Mouse (Mus musculus): Measurements from ENCODE around the gene Agbl1.
"Not testable (repeated sequence)": the region's sequence is repeated elsewhere in the genome, so short reads cannot be mapped to it uniquely, and the experiment has no call there.

The Agbl1 gene

DNA sequence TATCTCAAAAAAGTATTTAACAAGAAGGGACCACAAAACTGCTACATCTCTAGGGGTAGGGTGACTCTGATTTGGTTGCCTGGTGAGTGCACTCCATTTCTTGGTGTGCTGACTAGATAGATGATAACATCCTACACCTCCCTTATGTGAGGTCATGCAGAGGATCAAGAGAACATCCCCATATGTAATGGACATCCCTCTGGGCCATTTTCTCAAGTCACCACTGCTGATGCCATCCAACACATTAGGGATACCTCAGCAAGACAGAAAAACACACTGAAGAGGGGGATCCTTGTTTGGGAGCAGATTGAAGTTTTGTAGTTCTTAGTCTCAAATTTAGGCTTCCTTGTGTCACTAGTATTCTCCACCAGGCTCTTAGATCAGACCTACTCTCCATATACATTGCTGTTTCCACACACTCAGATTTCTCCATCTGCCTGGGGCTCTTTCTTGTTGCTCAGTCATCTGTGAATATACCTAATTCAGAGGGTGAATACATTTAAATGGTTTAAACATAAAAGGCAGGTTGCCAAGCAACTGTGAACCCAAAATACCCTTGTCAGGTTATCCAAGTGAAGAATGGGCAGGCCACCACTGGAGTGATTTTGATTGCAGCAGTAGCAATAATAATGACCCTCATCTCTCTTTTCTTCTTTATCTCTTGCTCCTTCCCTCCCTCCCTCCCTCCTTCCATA, 331.0 kb downstream of the Agbl1 start:
- no peak for DNase-seq (ENCODE audit: extremely low read depth, low read depth, low spot score)

DNA sequence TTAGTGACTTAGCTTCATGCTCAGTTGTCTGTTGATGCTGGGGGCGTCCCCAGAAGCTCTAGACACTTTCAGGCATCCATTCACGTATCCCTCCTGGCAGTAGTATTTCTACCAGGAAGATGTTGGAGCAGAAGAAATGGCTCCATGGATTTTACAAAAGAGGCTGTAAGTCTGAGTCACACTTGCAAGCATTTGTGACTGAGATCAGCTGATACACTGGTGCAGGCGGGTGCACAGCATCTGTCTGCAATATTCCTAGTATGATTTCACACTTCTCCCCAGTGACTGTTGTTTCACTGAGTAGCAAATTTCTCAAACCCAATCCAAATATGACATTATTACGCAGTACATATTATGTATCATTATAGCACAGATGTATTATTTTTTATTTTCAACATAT, 332.8 kb downstream of the Agbl1 start:
- DNase-seq (ENCODE audit: extremely low read depth, low read depth, low spot score) = no peak

- DNase-seq (ENCODE audit: extremely low read depth, low read depth, low spot score) = no peak
Measured at GRCm38 (mm10) chr7:76594566-76595079, 364.9 kb downstream of the Agbl1 start.

DNA sequence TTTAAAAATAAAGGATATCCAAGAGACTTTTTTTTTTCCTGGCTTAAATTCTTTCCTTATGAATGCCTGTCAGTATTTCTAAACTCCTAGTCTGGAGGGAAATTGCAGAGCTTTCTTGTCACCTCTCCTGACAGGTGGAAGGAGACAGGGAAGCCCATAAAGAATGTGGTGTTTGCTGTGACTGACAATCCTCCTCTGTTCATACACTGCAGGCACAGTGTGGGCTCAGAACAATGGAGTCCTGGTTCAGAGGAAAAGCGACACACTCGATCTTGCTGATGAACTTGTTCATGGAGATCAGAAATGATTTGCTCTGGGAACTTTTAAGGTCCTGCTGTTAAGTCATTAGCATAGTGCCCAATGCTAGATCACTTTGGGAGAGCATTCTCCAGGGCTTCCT, 368.1 kb downstream of the Agbl1 start:
- DNase-seq (ENCODE audit: extremely low read depth, low read depth, low spot score) = no peak

DNA sequence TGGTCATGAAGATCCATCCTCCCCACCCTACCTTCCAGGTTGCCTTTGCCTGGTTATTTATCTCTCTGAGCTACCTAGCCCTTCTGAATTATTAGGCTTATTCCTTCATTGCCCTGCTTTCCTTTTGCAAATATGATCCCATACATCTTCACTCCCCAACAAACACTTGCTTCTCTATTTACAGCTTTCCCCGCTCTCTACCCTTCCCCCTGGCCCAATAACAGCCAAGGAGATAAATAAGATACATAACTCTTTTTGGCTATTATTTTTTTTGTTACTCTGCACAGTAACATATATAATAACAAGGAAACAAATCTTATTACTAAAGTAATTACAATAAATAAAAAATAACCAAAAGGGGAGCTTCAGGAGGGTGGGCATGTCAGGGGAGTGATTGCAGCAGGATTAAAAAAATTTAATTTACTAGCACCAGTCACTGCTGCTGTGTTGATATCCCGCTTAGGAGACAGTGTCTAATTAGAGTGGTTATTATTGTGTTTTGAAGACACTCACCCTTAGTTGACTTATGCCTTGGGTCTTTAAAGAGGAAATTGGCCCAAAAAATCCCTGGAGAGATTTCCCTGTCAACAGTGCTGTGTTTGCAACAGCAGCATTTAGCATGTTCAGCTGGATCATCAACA, 370.5 kb downstream of the Agbl1 start:
- no peak for DNase-seq (ENCODE audit: extremely low read depth, low read depth, low spot score)

DNA sequence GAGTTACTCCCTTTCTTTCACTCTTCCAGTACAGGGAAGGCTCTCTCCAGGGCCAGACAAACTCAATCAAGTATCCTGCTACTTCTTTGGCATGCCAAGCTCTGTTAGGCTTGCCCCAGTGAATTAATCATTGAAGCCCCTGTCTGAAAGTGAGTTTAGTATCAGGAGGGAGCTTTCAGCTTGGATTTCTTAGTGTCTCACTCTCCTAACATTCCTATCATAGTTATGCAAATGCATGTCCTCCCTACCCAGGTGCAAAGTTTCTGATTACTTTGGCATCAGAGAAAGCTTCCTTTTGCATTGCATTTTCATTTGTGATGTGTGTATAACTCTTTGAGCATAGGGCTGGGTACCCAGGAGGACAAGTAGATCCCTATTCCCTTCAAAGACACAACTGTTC, 399.8 kb downstream of the Agbl1 start:
- no peak for DNase-seq (ENCODE audit: extremely low read depth, low read depth, low spot score)

- no peak for DNase-seq (ENCODE audit: extremely low read depth, low read depth, low spot score)
Measured at GRCm38 (mm10) chr7:76650984-76651383, 421.3 kb downstream of the Agbl1 start.

GRCm38 (mm10) chr7:76661072-76661471, 431.4 kb downstream of the Agbl1 start:
- no peak for DNase-seq (ENCODE audit: extremely low read depth, low read depth, low spot score)

GRCm38 (mm10) chr7:76674856-76675255, 445.2 kb downstream of the Agbl1 start:
- no peak for DNase-seq (ENCODE audit: extremely low read depth, low read depth, low spot score)

- no peak for DNase-seq (ENCODE audit: extremely low read depth, low read depth, low spot score)
Measured at GRCm38 (mm10) chr7:76701224-76701623, 471.5 kb downstream of the Agbl1 start.

GRCm38 (mm10) chr7:76732220-76732619, 502.5 kb downstream of the Agbl1 start:
- not testable (repeated sequence) for DNase-seq (ENCODE audit: extremely low read depth, low read depth, low spot score)

GRCm38 (mm10) chr7:76777237-76777855, 547.7 kb downstream of the Agbl1 start:
- no peak for DNase-seq (ENCODE audit: extremely low read depth, low read depth, low spot score)

DNA sequence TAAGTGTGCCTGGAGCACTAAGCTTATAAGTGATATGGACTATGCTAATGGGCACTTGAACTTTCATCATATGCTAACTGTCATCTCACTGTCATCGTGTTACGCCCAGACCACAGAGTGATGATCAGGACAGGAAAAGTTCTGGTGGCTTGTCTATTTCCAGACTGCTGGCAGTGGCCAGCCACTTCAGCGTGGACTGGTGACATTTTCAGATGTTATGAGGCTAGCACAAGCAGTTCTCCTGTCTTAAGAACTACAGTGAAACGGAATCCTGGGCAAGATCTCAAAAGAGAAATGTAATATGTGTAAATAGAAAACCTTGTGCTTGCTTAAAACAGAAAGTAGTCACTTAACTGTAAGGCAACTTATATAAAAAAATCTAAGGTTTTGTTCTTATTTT, 550.8 kb downstream of the Agbl1 start:
- DNase-seq (ENCODE audit: extremely low read depth, low read depth, low spot score) = no peak

DNA sequence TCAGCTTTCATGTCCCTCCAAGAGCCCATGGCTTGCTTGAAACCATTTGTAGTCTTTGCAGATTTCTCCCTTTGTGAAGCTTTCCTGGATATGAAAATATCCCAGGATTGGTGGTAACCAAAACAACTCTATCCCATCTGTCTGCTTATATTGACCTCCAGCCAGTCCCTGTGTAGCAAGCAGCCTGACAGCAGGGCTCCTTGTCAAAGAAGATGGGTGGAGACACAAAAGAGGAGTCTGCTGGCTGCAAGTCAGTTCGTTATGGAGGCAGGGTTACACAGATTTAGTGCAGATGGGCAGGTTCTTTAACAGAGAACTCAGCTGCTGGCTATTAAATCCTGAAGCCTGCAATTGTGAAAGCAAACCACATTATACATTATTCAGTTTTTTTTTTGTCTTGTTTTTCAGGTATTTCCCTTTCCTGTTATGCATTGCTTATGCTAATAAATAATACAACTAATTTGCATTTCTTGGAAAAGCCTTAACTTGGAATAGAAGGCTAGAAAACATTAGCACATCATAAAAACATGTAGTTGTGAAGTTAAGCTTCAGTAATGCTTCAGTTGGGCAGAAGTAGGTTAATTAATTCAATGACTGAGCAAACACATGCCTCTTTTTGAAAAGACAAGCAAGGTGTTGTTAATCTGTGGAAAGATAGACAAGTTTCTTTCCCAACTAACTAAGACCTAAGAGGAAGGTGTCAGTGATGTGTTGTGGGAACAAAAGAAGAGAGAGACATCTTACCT, 559.0 kb downstream of the Agbl1 start:
- DNase-seq (ENCODE audit: extremely low read depth, low read depth, low spot score) = no peak

- no peak for DNase-seq (ENCODE audit: extremely low read depth, low read depth, low spot score)
Measured at GRCm38 (mm10) chr7:76790041-76790440, 560.4 kb downstream of the Agbl1 start.

- DNase-seq (ENCODE audit: extremely low read depth, low read depth, low spot score) = no peak
Measured at GRCm38 (mm10) chr7:76791247-76791646, 561.6 kb downstream of the Agbl1 start.

- DNase-seq (ENCODE audit: extremely low read depth, low read depth, low spot score) = no peak
Measured at GRCm38 (mm10) chr7:76810003-76810402, 580.3 kb downstream of the Agbl1 start.

DNA sequence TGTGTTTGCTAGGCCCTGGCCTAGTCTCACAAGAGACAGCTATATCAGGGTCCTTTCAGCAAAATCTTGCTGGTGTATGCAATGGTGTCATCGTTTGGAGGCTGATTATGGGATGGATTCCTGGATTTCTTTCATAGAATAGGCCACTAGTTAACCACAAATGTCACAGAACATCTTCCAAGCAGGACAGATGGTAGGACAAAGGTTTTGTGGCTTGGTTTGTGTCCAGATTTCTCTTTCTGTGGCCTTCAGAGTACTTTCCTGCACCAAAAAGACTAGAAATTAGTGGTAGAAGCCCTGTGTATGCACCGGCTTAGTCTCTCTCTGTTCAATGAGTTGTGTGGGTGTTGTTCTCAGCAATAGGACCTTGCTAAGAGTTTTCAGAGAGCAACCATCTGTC, 590.9 kb downstream of the Agbl1 start:
- DNase-seq (ENCODE audit: extremely low read depth, low read depth, low spot score) = no peak

DNA sequence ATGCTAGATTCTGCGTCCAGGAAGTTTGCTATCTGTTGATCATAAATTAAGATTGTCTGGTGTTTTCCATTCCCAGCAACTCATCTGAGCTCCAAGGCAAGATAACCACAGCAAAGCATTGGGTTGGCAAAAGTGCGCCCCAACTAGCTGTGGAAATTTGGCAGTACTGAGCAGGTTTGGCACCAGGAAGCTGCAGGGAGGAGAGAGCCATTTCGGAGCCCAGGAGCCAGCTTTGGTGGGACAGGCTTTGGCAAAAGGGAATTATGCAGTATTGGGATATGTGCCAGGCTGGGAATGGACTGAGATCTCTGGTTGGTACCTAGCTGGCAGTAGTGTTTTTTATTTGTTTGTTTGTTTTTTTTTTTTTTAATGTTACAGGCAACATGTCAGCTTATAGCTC, 612.5 kb downstream of the Agbl1 start:
- DNase-seq (ENCODE audit: extremely low read depth, low read depth, low spot score) = no peak

DNA sequence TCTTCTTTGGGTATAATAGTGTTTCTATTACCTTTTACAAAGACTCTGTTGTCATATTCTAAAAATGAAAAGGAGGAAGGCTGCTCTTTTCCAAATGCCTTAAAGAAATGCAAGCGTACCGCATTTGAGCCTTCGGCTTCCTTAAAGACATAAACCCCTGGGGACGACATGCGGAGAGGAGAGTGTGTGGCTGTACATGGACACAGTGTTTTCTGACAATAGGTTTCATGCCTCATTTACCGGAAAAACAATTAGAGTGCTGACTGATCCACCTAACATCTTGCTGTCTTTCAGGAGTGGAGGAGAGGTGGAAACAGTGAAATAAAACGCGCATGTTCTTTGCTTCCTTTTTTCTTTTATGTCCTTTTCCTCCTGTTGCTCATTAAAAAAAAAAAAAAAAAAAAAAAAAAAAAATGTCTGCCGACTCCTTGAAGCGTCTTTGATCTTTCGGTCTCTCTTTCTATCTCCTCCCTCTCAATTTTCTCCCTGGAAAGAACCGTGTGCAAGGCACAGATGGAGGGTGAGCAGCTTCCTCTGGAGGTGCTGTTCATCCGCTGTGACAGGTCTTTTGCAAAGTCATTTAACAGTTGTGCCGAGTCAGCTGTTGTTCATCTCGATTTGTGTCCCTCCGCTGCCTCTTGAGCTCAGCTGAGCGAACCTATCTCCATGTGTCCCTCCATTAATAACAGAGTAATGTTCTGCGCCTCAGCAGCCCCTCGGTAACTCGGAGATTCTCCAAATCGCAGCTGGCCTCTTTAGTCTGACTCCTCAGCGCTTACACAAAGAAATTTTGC, 659.9 kb downstream of the Agbl1 start:
- no peak for DNase-seq (ENCODE audit: extremely low read depth, low read depth, low spot score)

- no peak for DNase-seq (ENCODE audit: extremely low read depth, low read depth, low spot score)
Measured at GRCm38 (mm10) chr7:76904096-76904495, 674.4 kb downstream of the Agbl1 start.
